Mouse (Mus musculus) kidney, adult 11 months (tissue): Measurements from ENCODE around the gene Olfr1104.

Experiments used
- DNase-seq: peaks from one replicate; pipeline ENCODE4 v3.0.0; 2022

The Olfr1104 gene

GRCm38 (mm10) chr2:87026980-87027379, at the start of gene Olfr1104:
TSS of gene Olfr1104 (minus strand) at chr2:87027080.
- no peak for DNase-seq

DNA sequence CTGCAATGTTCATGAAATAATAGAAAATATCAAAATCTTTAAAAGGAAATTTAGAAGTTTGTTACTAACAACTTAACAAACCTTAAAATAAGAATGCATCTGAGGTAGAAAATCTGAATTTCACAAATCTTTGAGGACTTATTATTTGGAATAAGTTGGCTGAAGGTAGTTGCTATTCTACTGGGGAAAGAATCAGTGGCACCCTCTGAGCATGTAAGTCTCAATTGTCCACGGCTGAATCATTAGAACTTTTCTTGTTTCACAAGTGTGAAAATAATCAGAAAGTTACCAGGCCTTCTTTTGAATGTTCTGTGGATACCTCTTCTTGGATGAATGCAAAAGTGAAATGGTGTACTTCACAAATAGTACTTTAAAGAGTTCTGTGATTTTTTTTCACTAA, 48.8 kb upstream of the Olfr1104 start, which contains the start of gene Olfr1107:
Olfr1107 (minus strand) TSS at position 101 of the 400 bp plus-strand sequence.
- no peak for DNase-seq

DNA sequence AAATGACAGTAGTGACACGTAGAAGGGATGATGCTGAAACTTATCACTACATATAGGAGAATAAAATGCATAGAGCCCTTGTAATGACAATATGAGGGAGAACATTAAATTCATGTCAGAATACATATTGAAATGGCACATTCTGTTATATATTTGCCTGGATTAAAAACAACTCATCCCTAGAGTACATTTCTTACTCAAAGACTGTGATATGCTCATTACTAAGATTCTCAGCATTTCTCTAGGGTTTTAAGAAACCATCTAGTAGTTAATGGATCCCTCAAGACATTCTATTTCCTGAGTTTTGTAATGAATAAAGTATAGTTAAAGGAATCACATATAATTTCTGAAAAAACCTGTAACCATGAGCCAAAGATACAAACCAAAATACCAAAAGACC, 25.3 kb upstream of the Olfr1104 start, which contains the start of gene Olfr1106:
Olfr1106 (minus strand) TSS at position 101 of the 400 bp plus-strand sequence.
- no peak for DNase-seq

DNA sequence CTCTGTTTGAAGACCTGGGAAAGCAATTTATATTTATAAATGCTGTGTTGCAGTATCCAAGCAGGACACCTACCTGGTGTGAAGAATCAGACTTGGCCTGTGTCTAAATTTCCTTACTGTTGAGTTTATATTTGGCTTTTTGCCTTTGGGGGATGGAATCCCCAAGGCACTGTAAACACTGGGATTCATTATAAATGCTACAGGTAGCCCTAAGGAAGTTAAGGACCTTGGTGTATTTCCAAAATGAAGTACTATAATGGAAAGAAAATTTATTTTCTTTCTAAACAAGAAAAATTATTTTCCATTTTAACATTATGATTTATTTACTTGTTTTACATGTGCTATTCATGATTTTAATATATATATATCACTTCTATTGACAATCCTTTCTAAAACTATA, 9.6 kb upstream of the Olfr1104 start, which contains the start of gene Olfr1105:
Olfr1105 (minus strand) TSS at position 101 of the 400 bp plus-strand sequence.
- DNase-seq = no peak

DNA sequence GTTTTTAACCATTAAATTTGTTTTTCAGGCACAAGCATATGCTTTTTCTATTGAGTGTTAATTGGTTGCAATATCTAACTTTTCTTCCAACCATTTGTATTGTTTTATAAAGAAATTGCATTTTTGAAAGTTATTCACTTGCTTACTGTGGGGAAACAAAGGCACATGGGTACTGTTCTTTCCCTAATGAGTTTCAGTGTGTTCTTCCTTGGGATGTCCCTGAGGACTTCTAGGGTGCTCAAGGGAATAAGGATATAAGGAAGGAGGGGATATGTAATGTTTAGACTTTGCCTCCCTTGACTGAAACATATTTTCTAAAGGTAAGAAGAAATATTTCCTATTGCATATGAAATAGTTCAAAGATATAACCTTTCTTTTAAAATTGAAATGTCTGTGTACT, 28.8 kb downstream of the Olfr1104 start, which contains the start of gene Olfr1102:
Olfr1102 (plus strand) TSS at position 301 of the 400 bp plus-strand sequence.
- no peak for DNase-seq

DNA sequence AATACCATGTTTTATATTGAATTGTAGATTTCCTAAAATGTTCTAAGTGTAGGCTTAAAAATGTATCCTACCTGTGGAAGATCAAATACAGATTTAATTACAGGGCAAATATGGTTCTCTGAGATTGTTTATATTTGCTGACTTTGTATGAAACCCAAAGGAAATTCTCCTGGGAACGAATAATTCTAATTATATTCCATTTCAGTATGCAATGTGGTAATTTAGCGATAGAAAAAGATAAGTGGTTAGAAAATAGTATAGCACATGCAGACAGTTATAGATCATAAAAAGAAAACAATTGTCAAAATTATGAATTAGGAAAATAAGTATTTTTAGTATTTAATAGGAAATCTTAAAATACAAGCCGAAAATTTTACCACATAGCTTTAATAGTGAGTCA, 35.8 kb downstream of the Olfr1104 start, which contains the start of gene Olfr1101:
Olfr1101 (minus strand) TSS at position 101 of the 400 bp plus-strand sequence.
- DNase-seq = no peak

DNA sequence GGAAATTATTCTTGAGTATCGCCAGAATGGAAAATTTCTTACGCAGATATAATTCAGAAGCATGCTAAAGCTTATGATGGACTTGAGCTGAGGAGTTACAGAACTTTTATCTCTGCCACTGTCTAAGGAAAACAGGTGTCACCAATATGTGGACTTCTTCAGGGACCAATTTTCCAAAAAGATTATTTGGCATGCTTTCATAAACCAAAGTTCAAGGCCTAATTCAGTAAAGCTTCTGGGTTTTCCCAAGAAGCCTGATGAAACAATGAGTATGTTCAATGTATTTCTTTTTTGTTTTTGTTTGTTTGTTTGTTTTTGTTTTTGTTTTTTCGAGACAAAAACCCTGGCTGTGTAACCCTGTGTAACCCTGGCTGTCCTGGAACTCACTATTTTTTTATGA, 47.0 kb downstream of the Olfr1104 start, which contains the start of gene Olfr1100:
Olfr1100 (minus strand) TSS at position 101 of the 400 bp plus-strand sequence.
- DNase-seq = no peak
